Mouse (Mus musculus): ENCODE measurements around the gene Mip. TPM values are rescaled to one million over a fixed set of nuclear protein-coding genes. Genes with fewer than 3 reads are reported as not detected.

Gene Mip
- polyA plus RNA-seq, 1 experiment from 2014 or later, result not detected

- no peaks in the 10 kb centered on the region for H3K36me3 ChIP-seq (ENCODE audit: control insufficient read depth, insufficient read depth)
- no peak for ATAC-seq
- H3K4me3 ChIP-seq (replicated peaks; ENCODE audit: low read length), result no peak overlapping the region
- H3K27ac ChIP-seq (ENCODE audit: low read length), result no peak overlapping the region
- H3K4me2 ChIP-seq (ENCODE audit: low read length), result no peak overlapping the region
- H3K4me1 ChIP-seq (replicated peaks; ENCODE audit: control insufficient read depth, insufficient read depth, low read length), result no peaks in the 10 kb centered on the region
- H3K9ac ChIP-seq (replicated peaks; ENCODE audit: low read depth, low read length), result no peak overlapping the region
- H3K27me3 ChIP-seq (replicated peaks; ENCODE audit: control insufficient read depth, insufficient read depth, low read length), result no peaks in the 10 kb centered on the region
- no peaks in the 10 kb centered on the region for H3K9me3 ChIP-seq (ENCODE audit: control insufficient read depth, low read length)
- WGBS, result 70% methylated on average over 16 of the region's 16 CpGs
Measured at GRCm38 (mm10) chr10:128221533-128222286, 3.9 kb upstream of the Mip start.

DNA sequence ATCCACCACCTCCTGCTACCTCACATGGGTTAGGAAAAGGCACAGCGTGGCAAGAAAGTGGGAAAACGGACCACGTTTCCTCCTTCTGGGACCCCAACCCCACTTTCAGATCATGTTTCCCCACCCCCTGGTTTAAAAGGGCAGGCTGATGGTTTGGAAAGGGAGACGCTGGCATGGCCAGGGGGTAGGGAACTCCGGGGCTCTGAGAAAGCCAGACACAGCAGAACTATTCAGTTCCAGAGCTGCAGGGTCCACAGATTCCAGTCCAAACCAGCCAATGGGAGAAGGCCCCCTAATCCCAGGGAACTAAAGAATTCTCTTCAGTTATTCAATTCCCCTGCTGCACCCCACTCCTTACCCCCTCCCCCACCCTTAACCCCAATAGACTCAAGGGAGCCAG lies 574 bp upstream of the Mip start:
- no peak overlapping the region for H3K9ac ChIP-seq (replicated peaks; ENCODE audit: low read depth, low read length)
- no peak for ATAC-seq
- H3K4me2 ChIP-seq (ENCODE audit: low read length), result no peak overlapping the region

DNA sequence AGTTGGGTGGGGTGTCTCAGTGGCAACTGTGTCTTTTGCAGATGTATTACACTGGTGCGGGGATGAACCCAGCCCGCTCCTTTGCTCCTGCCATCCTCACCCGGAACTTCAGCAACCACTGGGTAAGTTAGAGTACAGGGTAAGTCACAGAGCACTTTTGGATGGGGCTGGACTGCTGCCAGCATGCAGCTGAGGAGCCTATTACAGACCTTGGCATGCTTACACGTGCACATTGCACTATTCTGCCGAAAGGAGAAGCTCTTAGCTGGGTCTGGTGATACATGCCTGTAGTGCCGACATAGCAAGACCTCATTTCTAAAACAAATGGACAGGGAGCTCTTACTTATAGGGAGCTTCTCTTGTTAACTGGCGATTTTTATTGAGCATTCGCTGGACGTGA lies 2.0 kb downstream of the Mip start:
- H3K4me3 ChIP-seq (replicated peaks; ENCODE audit: low read length), result no peak overlapping the region
- 71% methylated on average over 9 of the region's 9 CpGs for WGBS
- no peak overlapping the region for H3K4me2 ChIP-seq (ENCODE audit: low read length)
- H3K9ac ChIP-seq (replicated peaks; ENCODE audit: low read depth, low read length), result no peak overlapping the region
- no peaks in the 10 kb centered on the region for H3K36me3 ChIP-seq (ENCODE audit: control insufficient read depth, insufficient read depth)
- no peak for ATAC-seq
- H3K27me3 ChIP-seq (replicated peaks; ENCODE audit: control insufficient read depth, insufficient read depth, low read length), result no peaks in the 10 kb centered on the region
- peaks cover 4% of the 10 kb centered on the region; the same call in 1 of the 2 replicates for H3K4me1 ChIP-seq (replicated peaks; ENCODE audit: control insufficient read depth, insufficient read depth, low read length)
- H3K27ac ChIP-seq (ENCODE audit: low read length), result no peak overlapping the region
- no peaks in the 10 kb centered on the region for H3K9me3 ChIP-seq (ENCODE audit: control insufficient read depth, low read length)

More for the DNA sequence above, 574 bp upstream of the Mip start:
- no peak overlapping the region for H3K4me3 ChIP-seq (replicated peaks; ENCODE audit: low read length)
- no peaks in the 10 kb centered on the region for H3K4me1 ChIP-seq (replicated peaks; ENCODE audit: control insufficient read depth, insufficient read depth, low read length)
- no peaks in the 10 kb centered on the region for H3K27me3 ChIP-seq (replicated peaks; ENCODE audit: control insufficient read depth, insufficient read depth, low read length)
- H3K36me3 ChIP-seq (ENCODE audit: control insufficient read depth, insufficient read depth), result no peaks in the 10 kb centered on the region
- no peaks in the 10 kb centered on the region for H3K9me3 ChIP-seq (ENCODE audit: control insufficient read depth, low read length)
- no peak overlapping the region for H3K27ac ChIP-seq (ENCODE audit: low read length)
- WGBS, result 33% methylated on average over 5 of the region's 5 CpGs

DNA sequence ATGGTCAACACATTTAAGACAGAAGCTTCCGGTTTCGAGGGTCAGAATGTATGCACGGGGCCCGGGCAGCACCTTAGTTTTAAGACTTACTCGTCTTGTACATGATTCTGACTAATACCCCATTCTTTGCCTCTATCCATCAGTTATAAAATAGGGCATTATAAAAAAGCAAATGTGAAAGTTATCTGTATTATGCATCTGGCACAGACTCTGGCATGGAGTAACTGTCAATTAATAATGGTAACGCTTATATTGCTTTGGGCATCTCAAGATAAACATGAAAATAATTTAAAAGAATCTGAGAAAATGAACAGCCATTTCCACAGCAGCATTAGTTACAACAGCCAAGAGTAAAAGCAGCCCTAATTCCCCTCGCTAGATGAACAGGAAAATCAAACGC lies 2.4 kb downstream of the Mip start:
- WGBS, result 92% methylated on average over 8 of the region's 8 CpGs
- H3K27ac ChIP-seq (ENCODE audit: low read length), result no peak overlapping the region
- no peak overlapping the region for H3K9ac ChIP-seq (replicated peaks; ENCODE audit: low read depth, low read length)
- H3K4me2 ChIP-seq (ENCODE audit: low read length), result no peak overlapping the region
- no peak for ATAC-seq
- no peak overlapping the region for H3K4me3 ChIP-seq (replicated peaks; ENCODE audit: low read length)
- H3K27me3 ChIP-seq (replicated peaks; ENCODE audit: control insufficient read depth, insufficient read depth, low read length), result no peaks in the 10 kb centered on the region
- peaks cover 7% of the 10 kb centered on the region for H3K4me1 ChIP-seq (replicated peaks; ENCODE audit: control insufficient read depth, insufficient read depth, low read length)
- H3K36me3 ChIP-seq (ENCODE audit: control insufficient read depth, insufficient read depth), result no peaks in the 10 kb centered on the region
- H3K9me3 ChIP-seq (ENCODE audit: control insufficient read depth, low read length), result no peaks in the 10 kb centered on the region

GRCm38 (mm10) chr10:128230582-128230981 lies 4.9 kb downstream of the Mip start:
- Histone ChIP-seq H3K27ac (ENCODE audit: low read length) (no peak overlapping the region), H3K9me3 (ENCODE audit: control insufficient read depth, low read length) (no peaks in the 10 kb centered on the region), H3K9ac (replicated peaks; ENCODE audit: low read depth, low read length) (no peak overlapping the region), H3K4me1 (replicated peaks; ENCODE audit: control insufficient read depth, insufficient read depth, low read length) (peaks cover 7% of the 10 kb centered on the region), H3K4me3 (replicated peaks; ENCODE audit: low read length) (no peak overlapping the region), H3K4me2 (ENCODE audit: low read length) (no peak overlapping the region), H3K27me3 (replicated peaks; ENCODE audit: control insufficient read depth, insufficient read depth, low read length) (no peaks in the 10 kb centered on the region), H3K36me3 (ENCODE audit: control insufficient read depth, insufficient read depth) (no peaks in the 10 kb centered on the region)
- ATAC-seq, result no peak
- WGBS, result 79% methylated on average over 12 of the region's 12 CpGs

DNA sequence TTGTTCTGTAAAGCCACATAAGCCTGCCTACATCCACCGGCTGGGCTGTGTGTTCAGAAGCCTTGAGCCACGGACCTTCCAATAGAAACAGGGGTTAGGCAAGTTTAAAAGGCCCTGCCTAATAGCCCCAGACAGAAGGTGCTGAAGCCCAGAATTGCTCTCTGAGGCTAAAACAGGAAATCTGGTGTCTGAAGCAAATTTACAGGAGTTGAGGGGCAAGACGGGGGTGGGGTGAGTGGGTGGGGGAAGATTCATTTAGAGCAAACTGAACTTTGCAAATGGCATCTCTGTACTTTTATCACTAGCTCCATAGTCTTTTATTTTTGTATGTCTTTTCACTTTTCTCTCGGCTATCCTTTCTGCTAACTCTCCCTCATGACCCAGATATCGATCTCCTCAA lies 5.5 kb downstream of the Mip start:
- no peaks in the 10 kb centered on the region for H3K36me3 ChIP-seq (ENCODE audit: control insufficient read depth, insufficient read depth)
- H3K4me2 ChIP-seq (ENCODE audit: low read length), result peak overlapping the region; percentile 65
- no peak overlapping the region for H3K27ac ChIP-seq (ENCODE audit: low read length)
- H3K9ac ChIP-seq (replicated peaks; ENCODE audit: low read depth, low read length), result no peak overlapping the region
- no peak for ATAC-seq
- H3K9me3 ChIP-seq (ENCODE audit: control insufficient read depth, low read length), result no peaks in the 10 kb centered on the region
- peak overlapping the region; percentile 79 for H3K4me3 ChIP-seq (replicated peaks; ENCODE audit: low read length)
- WGBS, result 13% methylated on average over 5 of the region's 5 CpGs
- H3K4me1 ChIP-seq (replicated peaks; ENCODE audit: control insufficient read depth, insufficient read depth, low read length), result peaks cover 7% of the 10 kb centered on the region
- H3K27me3 ChIP-seq (replicated peaks; ENCODE audit: control insufficient read depth, insufficient read depth, low read length), result no peaks in the 10 kb centered on the region

- peak within 1 kb of the TSS; percentile 65 for H3K4me2 ChIP-seq (ENCODE audit: low read length)
- H3K4me1 ChIP-seq (replicated peaks; ENCODE audit: control insufficient read depth, insufficient read depth, low read length), result peaks cover 7% of the 10 kb centered on the region
- peak within 1 kb of the TSS; percentile 94 for H3K27ac ChIP-seq (ENCODE audit: low read length)
- no peaks in the 10 kb centered on the region for H3K9me3 ChIP-seq (ENCODE audit: control insufficient read depth, low read length)
- H3K36me3 ChIP-seq (ENCODE audit: control insufficient read depth, insufficient read depth), result no peaks in the 10 kb centered on the region
- peak within 1 kb of the TSS; percentile 80 for H3K9ac ChIP-seq (replicated peaks; ENCODE audit: low read depth, low read length)
- H3K27me3 ChIP-seq (replicated peaks; ENCODE audit: control insufficient read depth, insufficient read depth, low read length), result no peaks in the 10 kb centered on the region
- peak within 1 kb of the TSS; percentile 79 for H3K4me3 ChIP-seq (replicated peaks; ENCODE audit: low read length)
- WGBS, result under 1% methylated on average over 58 of the region's 58 CpGs
- peak; percentile 91 for ATAC-seq
Measured at GRCm38 (mm10) chr10:128231697-128232419, 6.2 kb downstream of the Mip start, which contains the start of gene Timeless. Gene Timeless (plus strand): TSS chr10:128232065.

GRCm38 (mm10) chr10:128232420-128232985 lies 6.9 kb downstream of the Mip start:
- 0% methylated on average over 14 of the region's 14 CpGs for WGBS
- peak overlapping the region; percentile 65 for H3K4me2 ChIP-seq (ENCODE audit: low read length)
- ATAC-seq, result peak; percentile 26

DNA sequence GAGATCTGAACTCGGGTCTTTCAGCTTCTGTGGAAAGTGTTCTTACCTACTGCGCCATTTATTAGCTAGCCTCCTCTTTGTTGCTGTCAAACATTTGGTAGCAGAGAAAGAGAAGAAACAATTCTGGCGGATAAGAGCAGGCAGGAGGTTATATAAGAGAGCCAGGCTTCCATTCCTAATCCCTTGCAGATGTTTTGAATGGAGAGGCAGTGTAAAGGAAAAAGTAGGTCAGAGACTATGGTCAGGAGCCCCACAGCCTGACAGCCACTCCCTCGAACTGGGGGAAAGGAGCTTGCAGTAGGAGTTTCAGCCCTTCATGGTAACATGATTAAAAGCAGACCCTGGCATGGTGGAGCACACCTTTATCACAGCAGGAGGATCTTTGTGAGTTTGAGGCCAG lies 10.7 kb downstream of the Mip start:
- no peak overlapping the region for H3K9ac ChIP-seq (replicated peaks; ENCODE audit: low read depth, low read length)
- no peak overlapping the region for H3K4me2 ChIP-seq (ENCODE audit: low read length)
- H3K9me3 ChIP-seq (ENCODE audit: control insufficient read depth, low read length), result no peaks in the 10 kb centered on the region
- peaks cover 7% of the 10 kb centered on the region for H3K4me1 ChIP-seq (replicated peaks; ENCODE audit: control insufficient read depth, insufficient read depth, low read length)
- no peak overlapping the region for H3K4me3 ChIP-seq (replicated peaks; ENCODE audit: low read length)
- no peak overlapping the region for H3K27ac ChIP-seq (ENCODE audit: low read length)
- no peaks in the 10 kb centered on the region for H3K27me3 ChIP-seq (replicated peaks; ENCODE audit: control insufficient read depth, insufficient read depth, low read length)
- 0 out of 2 replicates have a peak, but pooled peaks cover 2% of the 10 kb centered on the region for H3K36me3 ChIP-seq (ENCODE audit: control insufficient read depth, insufficient read depth)
- ATAC-seq, result no peak
- WGBS, result 35% methylated on average over 4 of the region's 4 CpGs

More at GRCm38 (mm10) chr10:128232420-128232985, 6.9 kb downstream of the Mip start:
- H3K4me1 ChIP-seq (replicated peaks; ENCODE audit: control insufficient read depth, insufficient read depth, low read length), result peaks cover 7% of the 10 kb centered on the region
- peak overlapping the region; percentile 79 for H3K4me3 ChIP-seq (replicated peaks; ENCODE audit: low read length)
- H3K27ac ChIP-seq (ENCODE audit: low read length), result peak overlapping the region; percentile 94
- no peaks in the 10 kb centered on the region for H3K36me3 ChIP-seq (ENCODE audit: control insufficient read depth, insufficient read depth)
- no peaks in the 10 kb centered on the region for H3K27me3 ChIP-seq (replicated peaks; ENCODE audit: control insufficient read depth, insufficient read depth, low read length)
- peak overlapping the region; percentile 80 for H3K9ac ChIP-seq (replicated peaks; ENCODE audit: low read depth, low read length)
- H3K9me3 ChIP-seq (ENCODE audit: control insufficient read depth, low read length), result no peaks in the 10 kb centered on the region

All from forebrain, embryonic 16.5 days (tissue).